Comparison of ENCODE assay signal across 29 mouse cellular contexts in genomic region chr4:135514925-135515324, GRCm38 (mm10). TPM values are rescaled to one million over a fixed set of nuclear protein-coding genes. Genes with fewer than 3 reads are reported as not detected.
"Had no signal": no experiment of that assay in that cellular context is flagged by ENCODE, and none has a peak within 500 bp of the region (broad histone marks: within the 10 kb centered on the region; RNA-seq: fewer than 3 reads in every experiment).

No protein-coding gene starts in this region.

- H3K36me3 ChIP-seq: heart, embryonic 13.5 days; heart, embryonic 15.5 days; hindbrain, embryonic 13.5 days; hindbrain, embryonic 15.5 days; kidney, embryonic 15.5 days; limb, embryonic 13.5 days; limb, embryonic 15.5 days had no signal

- H3K4me2 ChIP-seq: heart, embryonic 11.5 days; heart, embryonic 13.5 days; heart, embryonic 15.5 days; hindbrain, embryonic 13.5 days; hindbrain, embryonic 15.5 days; kidney, embryonic 15.5 days; limb, embryonic 13.5 days; limb, embryonic 15.5 days; liver, embryonic 11.5 days had no signal

- DNase-seq: gastrocnemius, postnatal 14 days; gastrocnemius, postnatal 36 days; heart, adult 18-20 months; heart, postnatal 14 days; heart, postnatal 36 days; kidney, adult 11 months; kidney, adult 2 months; kidney, adult 9 months; kidney, postnatal 14 days; kidney, postnatal 36 days; layer of hippocampus, adult 9-11 months; layer of hippocampus, postnatal 36 days; left cerebral cortex, postnatal 4 days had no signal

- H3K9ac ChIP-seq: heart, embryonic 13.5 days; heart, embryonic 15.5 days; hindbrain, embryonic 13.5 days; hindbrain, embryonic 15.5 days; kidney, embryonic 15.5 days; limb, embryonic 13.5 days; limb, embryonic 15.5 days had no signal

- H3K9me3 ChIP-seq: heart, embryonic 13.5 days; heart, embryonic 15.5 days; hindbrain, embryonic 13.5 days; hindbrain, embryonic 15.5 days; kidney, embryonic 15.5 days; limb, embryonic 13.5 days; limb, embryonic 15.5 days had no signal

- ATAC-seq: hindbrain, postnatal 0 days; intestine, embryonic 16.5 days had no signal

- H3K27ac ChIP-seq: heart, embryonic 13.5 days; heart, embryonic 15.5 days; hindbrain, embryonic 13.5 days; hindbrain, embryonic 15.5 days; hindbrain, postnatal 0 days; kidney, embryonic 15.5 days; kidney, postnatal 0 days; limb, embryonic 13.5 days; limb, embryonic 15.5 days had no signal

- H3K4me1 ChIP-seq: heart, embryonic 13.5 days; hindbrain, embryonic 13.5 days; hindbrain, embryonic 15.5 days; kidney, embryonic 15.5 days had no signal

- H3K27me3 ChIP-seq: hindbrain, embryonic 13.5 days; hindbrain, embryonic 15.5 days; limb, embryonic 13.5 days; limb, embryonic 15.5 days had no signal

- H3K4me3 ChIP-seq: heart, embryonic 13.5 days; heart, embryonic 15.5 days; hindbrain, embryonic 13.5 days; hindbrain, embryonic 15.5 days; kidney, embryonic 15.5 days; limb, embryonic 13.5 days; limb, embryonic 15.5 days had no signal

RNA-seq across cellular contexts. Expression of gene Stpg1, which starts 20.3 kb away (rescaled TPM):
- total RNA-seq: gastrocnemius, adult 8-10 months; gastrocnemius, postnatal 36 days; hematopoietic stem cell, adult 5-6 weeks had no signal
- polyA plus RNA-seq: limb, embryonic 13.5 days had no signal

RNA-seq across cellular contexts. Expression of gene Grhl3, which starts 58.5 kb away (rescaled TPM):
- total RNA-seq: heart, adult 18-20 months; heart, adult 8-10 months; heart, postnatal 14 days; heart, postnatal 36 days; hematopoietic stem cell, adult 5-6 weeks had no signal
- polyA plus RNA-seq: gonadal fat pad, adult 2 months had no signal
